Mouse (Mus musculus) C2C12 (cell line): Measurements from ENCODE around the gene Nfasc.

ENCODE experiments used
- CEBPB ChIP-seq: IDR thresholded peaks from one replicate; pipeline ENCODE4 v1.6.1; 2011; ENCODE audit warnings: low read depth, mild to moderate bottlenecking, control low read depth, moderate library complexity
- CTCF ChIP-seq: IDR thresholded peaks from one replicate; pipeline ENCODE4 v1.5.1; 2011; ENCODE audit not compliant: control insufficient read depth, insufficient read depth, insufficient read length
- MYOG ChIP-seq: IDR thresholded peaks from one replicate; pipeline ENCODE4 v1.6.1; 2011; ENCODE audit not compliant: control insufficient read depth, insufficient read length; ENCODE audit errors: extremely low read depth
- USF1 ChIP-seq: IDR thresholded peaks from one replicate; pipeline ENCODE4 v1.6.1; 2011; ENCODE audit warnings: low read depth, mild to moderate bottlenecking, control low read depth, moderate library complexity

GRCm38 (mm10) chr1:132736171-132736570, 5.4 kb downstream of the Nfasc start:
- TF ChIP-seq CTCF = no peak
- no peak for TF ChIP-seq USF1
- TF ChIP-seq CEBPB = no peak
- no peak for TF ChIP-seq MYOG
